Mouse (Mus musculus): ENCODE measurements around the gene Ppp2r5e.

- TF ChIP-seq CTCF (conservative IDR thresholded peaks at IDR 0.05; ENCODE audit: low read length) (no peak), POU5F1 (IDR thresholded peaks at IDR 0.05; ENCODE audit: borderline replicate concordance, low read length) (no peak)
Observed at GRCm38 (mm10) chr12:75593817-75594216, 2.2 kb downstream of the Ppp2r5e start.

All from E14TG2a.4 (cell line).